Mouse (Mus musculus) bone marrow, adult 2 months (tissue): ENCODE measurements at regions not wholly inside any gene's neighbourhood (a gene's known extent, or its start where the extent isn't known, plus 50 kb on each side); places are given as distances from the start of the nearest gene placed in this dataset.

Source experiments
- H3K27ac ChIP-seq: fragments of 200-500 bp; 2 replicates; pipeline ENCODE4 v1.5.1; 2012; ENCODE audit warnings: low read depth, mild to moderate bottlenecking, control low read depth, inconsistent platforms, low read length; ENCODE audit not compliant: control insufficient read depth, poor library complexity, insufficient read depth
- H3K4me1 ChIP-seq: fragments of 200-500 bp; 2 replicates; pipeline ENCODE4 v1.6.1; 2011; ENCODE audit warnings: low read length; ENCODE audit not compliant: control insufficient read depth, insufficient read depth
- H3K4me3 ChIP-seq: fragments of 200-500 bp; replicated peaks from 2 replicates; pipeline ENCODE3; 2011; ENCODE audit warnings: mild to moderate bottlenecking, low read depth, low read length, control low read depth; ENCODE audit not compliant: control insufficient read depth
- CTCF ChIP-seq: fragments of 200-500 bp; IDR thresholded peaks from 2 replicates; pipeline ENCODE4 v1.5.1; 2011; ENCODE audit warnings: low read length, control low read depth; ENCODE audit not compliant: control insufficient read depth, insufficient read depth
- POLR2A ChIP-seq: fragments of 200-500 bp; IDR thresholded peaks from 2 replicates; pipeline ENCODE4 v1.6.1; 2011; ENCODE audit warnings: low read depth, mild to moderate bottlenecking, control low read depth, low read length, borderline replicate concordance; ENCODE audit not compliant: control insufficient read depth
- WGBS: fragments of 180-500 bp; shearing (Covaris S2); methylation state at CpG from one replicate; pipeline ENCODE4 v1.1.7; 2018; 5-methylcytosine and 5-hydroxymethylcytosine counted together

DNA sequence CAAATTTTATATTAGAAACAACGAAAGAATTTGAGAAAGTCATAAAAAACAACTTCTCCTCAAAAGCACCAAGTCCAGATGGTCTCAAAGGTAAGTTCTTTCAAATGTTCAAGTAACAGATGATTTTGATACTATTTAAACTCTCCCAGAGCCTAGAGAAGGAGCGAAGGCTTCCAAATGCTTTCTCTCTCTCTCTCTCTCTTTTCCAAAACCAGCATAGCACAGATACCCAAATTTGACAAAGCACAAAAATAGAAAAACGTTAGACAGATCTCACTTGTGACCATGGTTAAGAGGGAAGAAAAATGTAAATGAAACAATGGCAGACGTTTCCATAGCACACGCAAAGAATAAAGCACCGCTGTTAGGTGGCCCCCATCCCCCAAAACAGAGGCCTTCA is 158.7 kb upstream of the Wscd1 start:
- Histone ChIP-seq H3K4me1 (no peaks in the 10 kb centered on the region), H3K4me3 (no peak overlapping the region), H3K27ac (no peak overlapping the region)
- no peak for TF ChIP-seq POLR2A
- TF ChIP-seq CTCF, result no peak
- 76% methylated on average over 6 of the region's 6 CpGs for WGBS

DNA sequence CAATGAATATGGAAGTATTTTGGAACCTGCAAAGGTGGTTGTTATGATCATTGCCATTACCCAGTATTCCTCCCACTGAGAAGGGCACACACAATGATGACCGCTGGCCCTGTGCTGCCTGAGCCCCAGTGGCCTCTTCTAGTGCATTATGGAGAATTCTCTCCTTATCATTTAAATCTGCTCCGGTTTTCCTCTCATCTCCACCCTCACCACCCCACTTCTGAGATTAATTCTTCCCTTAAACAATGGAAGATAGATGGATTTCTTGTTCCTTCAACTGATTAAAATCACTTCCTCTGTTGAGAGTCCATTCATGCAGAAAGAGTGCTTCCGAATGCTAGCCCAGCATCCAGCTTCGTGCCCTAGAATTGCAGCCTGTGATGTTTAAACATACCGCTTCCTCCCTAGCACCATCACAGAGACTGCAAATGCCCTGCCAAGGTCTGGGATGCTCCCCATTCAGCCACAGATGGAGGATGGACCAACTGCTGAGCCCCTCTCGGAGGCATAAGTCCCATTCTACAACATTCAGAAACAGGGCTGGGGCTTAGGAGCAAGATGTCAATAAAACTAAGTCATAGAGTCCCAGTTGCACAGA is 155.4 kb upstream of the Wscd1 start:
- no peak overlapping the region for H3K4me3 ChIP-seq
- WGBS, result 69% methylated on average over 6 of the region's 6 CpGs
- TF ChIP-seq POLR2A (no peak), CTCF (no peak)

DNA sequence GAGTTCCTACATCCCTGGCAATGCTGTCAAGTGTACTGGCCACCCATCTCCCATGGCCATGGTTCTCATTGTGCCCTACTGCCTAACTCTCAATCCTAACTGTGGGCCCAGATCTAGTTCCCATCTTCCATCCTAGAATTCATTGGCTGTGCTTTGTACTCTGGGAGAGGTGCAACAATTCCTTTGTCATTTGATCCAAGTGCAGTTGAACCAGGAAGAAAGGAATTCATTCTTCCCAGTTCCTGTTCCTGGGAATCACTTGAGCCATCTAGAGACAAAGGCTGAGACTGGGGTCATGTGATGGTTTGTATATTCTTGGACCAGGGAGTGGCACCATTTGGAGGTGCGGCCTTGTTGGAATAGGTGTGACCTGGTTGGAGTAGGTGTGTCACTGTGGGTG is 152.0 kb upstream of the Wscd1 start:
- Histone ChIP-seq H3K4me1 (no peaks in the 10 kb centered on the region), H3K27ac (no peak overlapping the region), H3K4me3 (no peak overlapping the region)
- TF ChIP-seq CTCF (no peak), POLR2A (no peak)
- WGBS, result 74% methylated on average over 1 of the region's 1 CpGs

More for the DNA sequence above, 155.4 kb upstream of the Wscd1 start:
- no peaks in the 10 kb centered on the region for H3K4me1 ChIP-seq
- H3K27ac ChIP-seq, result no peak overlapping the region

GRCm38 (mm10) chr11:71610782-71611181 is 138.9 kb upstream of the Wscd1 start:
- H3K4me3 ChIP-seq, result no peak overlapping the region
- no peak for TF ChIP-seq POLR2A
- no peak for TF ChIP-seq CTCF
- H3K27ac ChIP-seq, result no peak overlapping the region
- H3K4me1 ChIP-seq, result no peaks in the 10 kb centered on the region
- WGBS, result 75% methylated on average over 9 of the region's 9 CpGs

- Histone ChIP-seq H3K4me1 (no peaks in the 10 kb centered on the region), H3K4me3 (no peak overlapping the region), H3K27ac (no peak overlapping the region)
- 72% methylated on average over 5 of the region's 5 CpGs for WGBS
- no peak for TF ChIP-seq POLR2A
- TF ChIP-seq CTCF, result no peak
These were observed 134.2 kb upstream of the Wscd1 start for GRCm38 (mm10) chr11:71615526-71615925.

- no peak overlapping the region for H3K4me3 ChIP-seq
- TF ChIP-seq POLR2A (no peak), CTCF (no peak)
- WGBS, result 72% methylated on average over 5 of the region's 5 CpGs
- H3K4me1 ChIP-seq, result no peaks in the 10 kb centered on the region
- H3K27ac ChIP-seq, result no peak overlapping the region
These were observed 124.1 kb upstream of the Wscd1 start for GRCm38 (mm10) chr11:71625501-71626191.

DNA sequence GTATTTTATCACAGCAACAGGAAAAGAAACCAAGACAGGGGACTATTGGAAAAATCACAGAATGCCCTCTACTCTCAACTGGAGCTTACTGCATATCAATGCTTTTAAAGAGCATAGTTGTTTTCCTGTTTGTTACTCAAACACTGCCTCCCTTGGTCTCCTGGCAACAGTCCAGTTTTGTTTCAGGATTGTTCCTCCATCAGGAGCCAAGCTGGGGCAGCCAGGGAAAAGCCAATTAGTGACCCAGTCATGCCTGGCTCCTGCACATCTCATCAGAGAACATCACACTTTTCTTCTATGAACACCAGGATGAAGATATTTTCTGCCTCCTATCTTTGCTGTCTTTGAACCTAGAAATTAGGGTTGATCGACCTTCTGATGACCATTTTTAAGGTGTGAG is 113.6 kb upstream of the Wscd1 start:
- no peak overlapping the region for H3K4me3 ChIP-seq
- no peak overlapping the region for H3K27ac ChIP-seq
- TF ChIP-seq POLR2A, result no peak
- no peak for TF ChIP-seq CTCF
- no peaks in the 10 kb centered on the region for H3K4me1 ChIP-seq
- 55% methylated on average over 1 of the region's 1 CpGs for whole genome bisulfite sequencing

GRCm38 (mm10) chr11:71636785-71637184 is 112.9 kb upstream of the Wscd1 start:
- H3K4me1 ChIP-seq, result no peaks in the 10 kb centered on the region
- no peak overlapping the region for H3K4me3 ChIP-seq
- TF ChIP-seq POLR2A (no peak), CTCF (no peak)
- 23% methylated on average over 5 of the region's 5 CpGs for WGBS
- H3K27ac ChIP-seq, result no peak overlapping the region
